Mouse (Mus musculus) cerebellum, adult 2 months (tissue): ENCODE data around the gene Ggt5.

Experiments used
- CTCF ChIP-seq: fragments of 200-500 bp; IDR thresholded peaks from 2 replicates; pipeline ENCODE4 v1.5.1; 2011; ENCODE audit warnings: low read depth, mild to moderate bottlenecking, control low read depth, low read length, moderate library complexity, borderline replicate concordance; ENCODE audit not compliant: insufficient read depth
- POLR2A ChIP-seq: fragments of 200-500 bp; IDR thresholded peaks from 2 replicates; pipeline ENCODE4 v1.6.1; 2011; ENCODE audit warnings: low read length, control low read depth, borderline replicate concordance; ENCODE audit not compliant: insufficient read depth

DNA sequence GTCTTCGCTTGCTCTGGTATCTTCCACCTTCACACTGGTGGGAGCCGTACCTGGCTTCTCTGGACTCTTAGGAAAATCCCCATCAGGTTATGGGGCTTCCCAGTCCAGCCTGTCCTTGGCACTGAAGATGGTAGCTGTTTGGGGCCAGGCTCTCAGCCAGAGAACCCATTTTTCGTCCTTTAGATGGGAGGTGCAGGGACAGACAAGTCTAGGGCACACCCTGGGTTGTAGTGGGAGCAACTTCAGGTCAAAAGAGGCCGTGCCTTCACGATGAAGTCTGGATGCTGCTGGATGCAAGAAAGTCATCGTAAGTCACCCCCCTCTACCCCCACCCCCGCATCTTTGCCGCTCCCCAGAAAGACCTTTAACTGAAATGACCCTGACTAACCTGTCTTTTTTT lies 45.5 kb downstream of the Ggt5 start:
- no peak for TF ChIP-seq CTCF
- no peak for TF ChIP-seq POLR2A
